Mouse (Mus musculus) heart, embryonic 10.5 days (tissue): ENCODE measurements around the gene Rab11fip4. TPM values are rescaled to one million over a fixed set of nuclear protein-coding genes. Genes with fewer than 3 reads are reported as not detected.

Source experiments
- DNase-seq: peaks from one replicate; pipeline ENCODE4 v3.0.0-alpha.2; 2017; ENCODE audit warnings: low spot score
- H3K27ac ChIP-seq: fragments of 300-500 bp; sonication (generic); 2 replicates; pipeline ENCODE4 v1.5.1; 2016; ENCODE audit warnings: mild to moderate bottlenecking
- H3K27me3 ChIP-seq: fragments of 300-500 bp; sonication (generic); 2 replicates; pipeline ENCODE4 v1.6.1; 2016; ENCODE audit warnings: mild to moderate bottlenecking; ENCODE audit not compliant: poor library complexity, insufficient read depth, severe bottlenecking
- H3K36me3 ChIP-seq: fragments of 300-500 bp; sonication (generic); 2 replicates; pipeline ENCODE4 v1.6.1; 2016; ENCODE audit warnings: mild to moderate bottlenecking, moderate library complexity
- H3K4me1 ChIP-seq: fragments of 300-500 bp; sonication (generic); 2 replicates; pipeline ENCODE4 v1.6.1; 2016; ENCODE audit warnings: mild to moderate bottlenecking
- H3K4me3 ChIP-seq: fragments of 300-500 bp; sonication (generic); 2 replicates; pipeline ENCODE4 v1.5.1; 2016; ENCODE audit warnings: mild to moderate bottlenecking, moderate library complexity
- H3K9me3 ChIP-seq: fragments of 300-500 bp; sonication (generic); 2 replicates; pipeline ENCODE4 v1.6.1; 2016; ENCODE audit warnings: mild to moderate bottlenecking, moderate library complexity
- WGBS: fragments of 180-500 bp; shearing (Covaris S2); methylation state at CpG from one replicate; pipeline ENCODE4 v1.1.7; 2016; 5-methylcytosine and 5-hydroxymethylcytosine counted together
- microRNA counts: library from miRNA; unstranded; fragments of <30 nt; microRNA quantifications from one replicate; lab custom pipeline; 2017
- microRNA-seq: library from miRNA; unstranded; fragments of <30 nt; microRNA quantifications from one replicate; pipeline ENCODE4, GENCODE M21; 2017
- polyA plus RNA-seq: library from polyadenylated mRNA; unstranded; fragments of >200 nt; fragmentation: Nextera tagmentation; extraction: Ambion mirVana; gene quantifications from 2 replicates; pipeline ENCODE4 v1.2.1, GENCODE M21; 2016

Rab11fip4 gene
- polyA plus RNA-seq, 1 experiment from 2014 or later, result 3.5 TPM

DNA sequence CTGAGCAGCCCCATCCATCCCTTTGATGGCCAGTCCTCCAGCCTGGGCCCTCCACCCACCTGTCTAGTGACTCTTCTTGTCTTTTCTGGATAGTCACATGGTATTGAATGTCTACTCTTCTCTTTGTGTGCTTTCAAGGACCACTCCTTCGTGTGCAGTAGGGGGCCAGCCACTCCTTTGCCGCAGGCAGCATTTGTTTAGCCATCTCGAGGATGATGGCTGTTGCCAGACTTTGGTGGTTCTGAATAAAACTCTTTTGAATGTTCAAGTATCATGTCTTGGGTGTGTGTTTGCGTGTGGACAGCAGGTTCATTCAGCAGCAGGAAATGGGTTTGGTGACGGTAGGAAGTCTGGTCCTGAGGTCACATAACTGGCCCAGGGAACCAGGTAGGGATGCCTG, 140.5 kb downstream of the Rab11fip4 start:
- no peak for DNase-seq
- Histone ChIP-seq H3K4me3 (no peak overlapping the region), H3K27me3 (no peaks in the 10 kb centered on the region), H3K27ac (no peak overlapping the region), H3K4me1 (peaks cover 15% of the 10 kb centered on the region), H3K9me3 (no peaks in the 10 kb centered on the region), H3K36me3 (no peaks in the 10 kb centered on the region)
- 87% methylated on average over 5 of the region's 5 CpGs for WGBS

GRCm38 (mm10) chr11:79733013-79733412, 142.0 kb downstream of the Rab11fip4 start:
- Histone ChIP-seq H3K4me1 (peaks cover 30% of the 10 kb centered on the region), H3K4me3 (no peak overlapping the region), H3K27ac (no peak overlapping the region), H3K9me3 (no peaks in the 10 kb centered on the region), H3K36me3 (no peaks in the 10 kb centered on the region), H3K27me3 (no peaks in the 10 kb centered on the region)
- 85% methylated on average over 6 of the region's 6 CpGs for WGBS
- no peak for DNase-seq

GRCm38 (mm10) chr11:79736232-79737006, 145.4 kb downstream of the Rab11fip4 start:
- H3K4me3 ChIP-seq, result no peak overlapping the region
- H3K4me1 ChIP-seq, result peaks cover 48% of the 10 kb centered on the region
- H3K36me3 ChIP-seq, result no peaks in the 10 kb centered on the region
- no peak for DNase-seq
- peak overlapping the region; percentile 83; the same call in 1 of the 2 replicates for H3K27ac ChIP-seq
- 77% methylated on average over 15 of the region's 15 CpGs for WGBS
- no peaks in the 10 kb centered on the region for H3K27me3 ChIP-seq
- H3K9me3 ChIP-seq, result no peaks in the 10 kb centered on the region

DNA sequence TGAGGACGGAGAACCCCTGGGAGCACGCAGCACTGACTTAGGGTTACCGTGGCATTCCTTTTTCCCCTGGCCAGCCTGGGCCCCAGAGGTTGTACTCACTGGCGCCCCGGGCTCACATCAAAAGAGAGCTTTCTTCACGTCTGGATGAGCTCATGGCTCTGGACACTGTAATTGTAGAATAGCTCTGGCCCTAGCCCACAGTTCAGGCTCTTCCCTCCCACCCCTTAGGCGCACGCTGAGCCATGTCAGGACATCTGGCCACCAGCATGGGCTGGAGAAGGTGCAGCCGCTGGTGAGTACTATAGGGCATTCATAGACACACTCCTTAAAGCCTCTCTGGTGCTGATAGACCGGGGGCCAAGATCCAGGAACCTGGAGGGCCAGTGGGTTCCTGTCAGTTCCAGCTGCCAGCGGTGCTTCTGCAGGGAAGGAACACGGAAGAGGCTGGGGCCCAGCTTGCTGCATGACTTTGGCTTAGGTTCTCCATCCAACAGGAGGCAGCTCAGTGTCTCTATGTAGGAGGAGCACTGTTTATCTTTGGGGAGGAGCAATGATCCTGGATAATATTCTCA, 146.2 kb downstream of the Rab11fip4 start:
- 51% methylated on average over 12 of the region's 12 CpGs for WGBS
- no peak for DNase-seq

DNA sequence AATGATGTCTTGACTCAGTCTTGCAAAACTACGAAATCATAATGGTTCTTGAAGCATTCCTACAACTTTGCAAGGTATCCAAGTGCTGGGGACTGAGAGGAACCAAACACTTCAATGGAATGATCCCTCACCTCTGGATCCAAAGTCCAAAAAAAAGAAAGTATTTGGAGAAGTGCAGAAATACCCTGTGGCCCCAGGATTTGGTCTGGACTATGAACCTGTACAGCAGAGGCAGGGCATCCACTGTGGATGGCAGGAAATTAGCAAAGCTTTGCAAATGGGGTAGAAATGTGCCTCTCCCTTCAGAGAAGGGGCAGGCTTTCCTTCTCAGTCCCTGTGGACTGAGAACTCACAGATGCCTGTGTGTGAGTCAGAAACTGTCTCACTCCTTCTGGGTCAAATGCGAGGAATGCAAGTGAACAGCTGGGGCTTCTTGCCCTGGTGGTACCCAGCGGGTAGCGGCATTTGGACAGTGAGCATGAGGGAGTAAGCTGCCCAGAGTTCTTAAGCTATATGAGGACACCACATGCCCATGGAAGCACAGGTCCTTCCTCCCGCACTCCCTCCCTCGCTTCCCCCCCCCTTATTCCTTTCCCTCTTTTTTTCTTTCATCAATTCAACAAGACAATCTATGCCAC, 147.0 kb downstream of the Rab11fip4 start:
- no peaks in the 10 kb centered on the region for H3K27me3 ChIP-seq

More for the DNA sequence above, 146.2 kb downstream of the Rab11fip4 start:
- H3K9me3 ChIP-seq, result no peaks in the 10 kb centered on the region
- peak overlapping the region; percentile 83 for H3K27ac ChIP-seq
- H3K4me3 ChIP-seq, result no peak overlapping the region
- no peaks in the 10 kb centered on the region for H3K36me3 ChIP-seq
- H3K4me1 ChIP-seq, result peaks cover 48% of the 10 kb centered on the region
- H3K27me3 ChIP-seq, result no peaks in the 10 kb centered on the region

DNA sequence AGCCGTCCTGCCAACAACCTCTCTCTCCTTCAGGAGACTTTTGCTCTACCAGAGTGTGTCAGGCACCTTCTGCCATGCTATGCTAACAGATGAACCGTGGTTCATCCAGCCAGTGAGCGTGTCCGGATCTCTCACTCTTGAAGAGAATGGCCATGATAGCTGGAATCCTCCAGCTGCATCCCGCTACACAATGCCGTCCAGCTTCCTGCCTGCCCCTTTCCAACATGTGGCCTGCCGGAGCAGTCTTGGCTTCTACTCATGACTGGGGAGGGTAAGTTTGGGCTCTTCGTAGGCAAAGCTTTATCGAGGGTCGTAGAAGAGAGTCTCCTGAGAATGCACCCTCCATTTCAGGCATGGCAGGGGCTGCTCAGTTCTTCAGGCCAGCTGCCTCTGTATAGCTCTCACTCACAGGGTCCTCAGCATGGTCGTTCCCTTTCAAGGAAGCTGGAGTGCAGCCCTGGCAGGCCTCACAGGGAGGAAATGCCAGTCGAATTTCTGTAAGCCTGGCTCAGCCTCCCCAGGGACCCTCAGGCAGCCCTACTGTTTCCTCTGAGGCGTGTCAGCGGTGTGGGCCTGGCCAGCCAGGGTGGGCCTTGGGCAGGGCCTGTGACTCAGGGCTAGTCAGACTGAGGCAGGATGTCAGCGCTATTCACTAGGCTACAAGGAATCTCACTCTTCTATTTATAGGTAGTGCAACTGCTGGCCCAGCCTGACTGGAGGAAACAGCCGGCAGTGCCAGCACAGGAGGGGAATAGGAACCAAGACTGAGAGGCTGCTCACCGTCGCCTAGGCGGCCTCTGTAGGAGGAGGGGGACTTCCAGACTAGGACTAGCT, 147.9 kb downstream of the Rab11fip4 start:
- no peaks in the 10 kb centered on the region for H3K36me3 ChIP-seq
- DNase-seq, result peak; percentile 91
- peak overlapping the region; percentile 83 for H3K27ac ChIP-seq
- no peaks in the 10 kb centered on the region for H3K9me3 ChIP-seq
- H3K4me3 ChIP-seq, result no peak overlapping the region
- 46% methylated on average over 19 of the region's 19 CpGs for WGBS
- peaks cover 48% of the 10 kb centered on the region for H3K4me1 ChIP-seq
- H3K27me3 ChIP-seq, result no peaks in the 10 kb centered on the region

More for the DNA sequence above, 147.0 kb downstream of the Rab11fip4 start:
- H3K9me3 ChIP-seq, result no peaks in the 10 kb centered on the region
- H3K4me1 ChIP-seq, result peaks cover 48% of the 10 kb centered on the region
- 80% methylated on average over 6 of the region's 6 CpGs for WGBS
- no peak overlapping the region for H3K4me3 ChIP-seq
- DNase-seq, result no peak
- peak overlapping the region; percentile 83 for H3K27ac ChIP-seq
- H3K36me3 ChIP-seq, result no peaks in the 10 kb centered on the region

GRCm38 (mm10) chr11:79740740-79741512, 149.9 kb downstream of the Rab11fip4 start:
- H3K4me3 ChIP-seq, result no peak overlapping the region
- peaks cover 45% of the 10 kb centered on the region for H3K4me1 ChIP-seq
- peaks cover 3% of the 10 kb centered on the region; the same call in 1 of the 2 replicates for H3K36me3 ChIP-seq
- H3K9me3 ChIP-seq, result peaks cover 3% of the 10 kb centered on the region; the same call in 1 of the 2 replicates
- DNase-seq, result no peak
- 75% methylated on average over 10 of the region's 10 CpGs for WGBS
- peak overlapping the region; percentile 54 for H3K27ac ChIP-seq
- no peaks in the 10 kb centered on the region for H3K27me3 ChIP-seq

GRCm38 (mm10) chr11:79746552-79747102, 155.6 kb downstream of the Rab11fip4 start:
- H3K9me3 ChIP-seq, result peaks cover 4% of the 10 kb centered on the region; the same call in 1 of the 2 replicates
- DNase-seq, result no peak
- H3K4me3 ChIP-seq, result no peak overlapping the region
- 87% methylated on average over 11 of the region's 11 CpGs for WGBS
- H3K27ac ChIP-seq, result no peak overlapping the region
- no peaks in the 10 kb centered on the region for H3K27me3 ChIP-seq
- peaks cover 4% of the 10 kb centered on the region; the same call in 1 of the 2 replicates for H3K36me3 ChIP-seq
- peaks cover 12% of the 10 kb centered on the region; the same call in 1 of the 2 replicates for H3K4me1 ChIP-seq

MicroRNAs encoded within 50 kb of the gene (microRNA counts, 519-probe panel; counts per million panel counts)
- not detected for microRNA mmu-miR-193 (lab: Ali Mortazavi, UCI)
- microRNA mmu-miR-365 (lab: Ali Mortazavi, UCI), result 4,823 counts per million, percentile 33 among the panel's probes with 10 or more counts

Small RNAs within 50 kb of the gene (microRNA-seq; reads per million reads assigned to microRNA genes)
- gene Mir193a, result 3.5 reads per million, percentile 8 among the genes with 10 or more reads in this experiment
- gene Mir365-2, result 0.76 reads per million

Other genes with a start within 250 kb of the Rab11fip4 start
- 0.12 and 0.16 TPM in 2 replicates for gene Omg, start 87.1 kb upstream of the Rab11fip4 start, polyA plus RNA-seq
- 0.49 TPM in 1 of 2 replicates, not detected in the other for gene Evi2b, start 67.5 kb upstream of the Rab11fip4 start, polyA plus RNA-seq
- gene Evi2, start 60.6 kb upstream of the Rab11fip4 start, polyA plus RNA-seq, result 0.71 and 1.3 TPM in 2 replicates
- gene Evi2a, start 60.6 kb upstream of the Rab11fip4 start, polyA plus RNA-seq, result 1.1 and 1.4 TPM in 2 replicates